Mouse (Mus musculus) layer of hippocampus, adult 18-20 months (tissue): ENCODE data around the gene Ost4. TPM values are rescaled to one million over a fixed set of nuclear protein-coding genes. Genes with fewer than 3 reads are reported as not detected.

Source experiments
- total RNA-seq, 2 experiments: library from RNA; stranded (reverse); gene quantifications; 2 replicates each; pipeline ENCODE4 v1.2.3; 2021

The Ost4 gene
- total RNA-seq, 2 experiments from 2014 or later = 97.5 to 98.5 TPM

Other genes with a start within 250 kb of the Ost4 start
- 1 to 10 TPM; 3.5 to 4.6 TPM for gene Cenpa, start 241.0 kb downstream of the Ost4 start, total RNA-seq
- gene Dpysl5, start 196.2 kb downstream of the Ost4 start, total RNA-seq = 10 to 100 TPM; 22.8 to 27.1 TPM
- gene Mapre3, start 93.1 kb downstream of the Ost4 start, total RNA-seq = 100 to 1,000 TPM; 216 to 227 TPM
- gene Tmem214, start 39.8 kb downstream of the Ost4 start, total RNA-seq = 10 to 100 TPM; 63.6 to 63.7 TPM
- 10 to 100 TPM; 11.5 to 13.3 TPM for gene Agbl5, start 19.1 kb downstream of the Ost4 start, total RNA-seq
- gene Emilin1, start 5.6 kb upstream of the Ost4 start, total RNA-seq = 1 to 10 TPM; 1.9 TPM
- gene Khk, start 13.6 kb upstream of the Ost4 start, total RNA-seq = 10 to 100 TPM; 14.8 to 16.3 TPM
- 10 to 100 TPM; 15.0 to 16.2 TPM for gene Cgref1, start 37.8 kb upstream of the Ost4 start, total RNA-seq
- 100 to 1,000 TPM; 119 to 125 TPM for gene Preb, start 52.6 kb upstream of the Ost4 start, total RNA-seq
- gene Tcf23, start 60.9 kb upstream of the Ost4 start, total RNA-seq = under 1 TPM; 0.12 to 0.30 TPM
- gene Atraid, start 140.5 kb upstream of the Ost4 start, total RNA-seq = 10 to 100 TPM; 68.1 to 70.0 TPM
- 10 to 100 TPM; 14.9 to 17.6 TPM for gene Slc5a6, start 141.1 kb upstream of the Ost4 start, total RNA-seq
- gene Cad, start 147.0 kb upstream of the Ost4 start, total RNA-seq = 10 to 100 TPM; 20.0 to 20.9 TPM
- not detected for gene Dnajc5g, start 198.5 kb upstream of the Ost4 start, total RNA-seq
- 10 to 100 TPM; 84.1 to 93.8 TPM for gene Slc30a3, start 200.4 kb upstream of the Ost4 start, total RNA-seq
- not detected for gene Trim54, start 208.9 kb upstream of the Ost4 start, total RNA-seq
- gene Ucn, start 231.0 kb upstream of the Ost4 start, total RNA-seq = not detected
- 10 to 100 TPM; 57.4 to 61.8 TPM for gene Mpv17, start 246.5 kb upstream of the Ost4 start, total RNA-seq